Mouse (Mus musculus) neural tube, embryonic 13.5 days (tissue): ENCODE measurements around the gene Il12a. TPM values are rescaled to one million over a fixed set of nuclear protein-coding genes. Genes with fewer than 3 reads are reported as not detected.
A peak's percentile ranks its signal among the peaks of the same experiment; 100 is the strongest.

Experiments used
- ATAC-seq: fragments of 200-750 bp; cut with Nextera tagmentation; 2 replicates; pipeline ENCODE4 v1.8.0; 2017; ENCODE audit warnings: low read depth, mild to moderate bottlenecking, moderate TSS enrichment, moderate library complexity
- H3K27ac ChIP-seq: fragments of 300-500 bp; sonication (generic); replicated peaks from 2 replicates; pipeline ENCODE4 v1.5.1; 2015; ENCODE audit warnings: moderate library complexity, mild to moderate bottlenecking, inconsistent platforms
- H3K27me3 ChIP-seq: fragments of 300-500 bp; sonication (generic); 2 replicates; pipeline ENCODE4 v1.6.1; 2015; ENCODE audit warnings: mild to moderate bottlenecking, inconsistent platforms
- H3K36me3 ChIP-seq: fragments of 300-500 bp; sonication (generic); 2 replicates; pipeline ENCODE4 v1.6.1; 2015; ENCODE audit warnings: mild to moderate bottlenecking, inconsistent platforms
- H3K4me1 ChIP-seq: fragments of 300-500 bp; sonication (generic); replicated peaks from 2 replicates; pipeline ENCODE4 v1.6.1; 2015; ENCODE audit warnings: inconsistent platforms
- H3K4me2 ChIP-seq: fragments of 300-500 bp; sonication (generic); 2 replicates; pipeline ENCODE4 v1.6.1; 2015; ENCODE audit warnings: inconsistent platforms, mild to moderate bottlenecking, moderate library complexity
- H3K4me3 ChIP-seq: fragments of 300-500 bp; sonication (generic); 2 replicates; pipeline ENCODE4 v1.5.1; 2015; ENCODE audit warnings: mild to moderate bottlenecking, inconsistent platforms
- H3K9ac ChIP-seq: fragments of 300-500 bp; sonication (generic); 2 replicates; pipeline ENCODE4 v1.6.1; 2015; ENCODE audit warnings: moderate library complexity, mild to moderate bottlenecking, inconsistent platforms
- H3K9me3 ChIP-seq: fragments of 300-500 bp; sonication (generic); 2 replicates; pipeline ENCODE4 v1.6.1; 2016; ENCODE audit warnings: inconsistent platforms
- WGBS: fragments of 180-500 bp; shearing (Covaris S2); methylation state at CpG from one replicate; pipeline ENCODE4 v1.1.7; 2015; 5-methylcytosine and 5-hydroxymethylcytosine counted together
- polyA plus RNA-seq: library from polyadenylated mRNA; unstranded; fragments of >200 nt; fragmentation: Nextera tagmentation; extraction: Ambion mirVana; gene quantifications from 2 replicates; pipeline ENCODE4 v1.2.1, GENCODE M21; 2015

Gene Il12a
- polyA plus RNA-seq, 1 experiment from 2014 or later: not detected

GRCm38 (mm10) chr3:68691100-68691778 lies 795 bp downstream of the Il12a start:
- H3K9ac ChIP-seq: no peak overlapping the region
- H3K4me1 ChIP-seq: peaks cover 19% of the 10 kb centered on the region
- no peaks in the 10 kb centered on the region for H3K9me3 ChIP-seq
- H3K27ac ChIP-seq: no peak overlapping the region
- H3K36me3 ChIP-seq: no peaks in the 10 kb centered on the region
- H3K27me3 ChIP-seq: no peaks in the 10 kb centered on the region; the same call in 1 of the 2 replicates
- no peak overlapping the region for H3K4me3 ChIP-seq
- no peak for ATAC-seq
- H3K4me2 ChIP-seq: no peak overlapping the region
- WGBS: 90% methylated on average over 28 of the region's 28 CpGs

- H3K27me3 ChIP-seq: no peaks in the 10 kb centered on the region; the same call in 1 of the 2 replicates
- ATAC-seq: no peak
- no peak overlapping the region for H3K27ac ChIP-seq
- H3K9ac ChIP-seq: no peak overlapping the region
- H3K9me3 ChIP-seq: no peaks in the 10 kb centered on the region
- H3K4me1 ChIP-seq: peaks cover 19% of the 10 kb centered on the region
- H3K36me3 ChIP-seq: no peaks in the 10 kb centered on the region
- WGBS: 83% methylated on average over 7 of the region's 7 CpGs
- H3K4me3 ChIP-seq: no peak overlapping the region
- no peak overlapping the region for H3K4me2 ChIP-seq
Observed at GRCm38 (mm10) chr3:68691938-68692599, 1.6 kb downstream of the Il12a start.

- Histone ChIP-seq H3K9me3 (no peaks in the 10 kb centered on the region), H3K4me3 (no peak overlapping the region), H3K4me2 (no peak overlapping the region), H3K9ac (no peak overlapping the region), H3K27ac (no peak overlapping the region), H3K36me3 (no peaks in the 10 kb centered on the region), H3K4me1 (peaks cover 19% of the 10 kb centered on the region), H3K27me3 (no peaks in the 10 kb centered on the region; the same call in 1 of the 2 replicates)
- no peak for ATAC-seq
- WGBS: 63% methylated on average over 11 of the region's 11 CpGs
Observed at GRCm38 (mm10) chr3:68692600-68693225, 2.3 kb downstream of the Il12a start.

GRCm38 (mm10) chr3:68693441-68694048 lies 3.1 kb downstream of the Il12a start:
- Histone ChIP-seq H3K4me1 (peaks cover 19% of the 10 kb centered on the region), H3K27ac (no peak overlapping the region), H3K9me3 (no peaks in the 10 kb centered on the region), H3K36me3 (no peaks in the 10 kb centered on the region), H3K4me3 (no peak overlapping the region), H3K27me3 (no peaks in the 10 kb centered on the region; the same call in 1 of the 2 replicates), H3K9ac (no peak overlapping the region), H3K4me2 (no peak overlapping the region)
- ATAC-seq: no peak
- WGBS: 47% methylated on average over 11 of the region's 11 CpGs

- Histone ChIP-seq H3K36me3 (no peaks in the 10 kb centered on the region), H3K9ac (no peak overlapping the region), H3K4me2 (no peak overlapping the region), H3K9me3 (no peaks in the 10 kb centered on the region), H3K27me3 (no peaks in the 10 kb centered on the region; the same call in 1 of the 2 replicates), H3K27ac (no peak overlapping the region), H3K4me1 (peaks cover 19% of the 10 kb centered on the region), H3K4me3 (no peak overlapping the region)
- WGBS: 94% methylated on average over 5 of the region's 5 CpGs
- ATAC-seq: no peak
Observed at GRCm38 (mm10) chr3:68695321-68695720, 4.9 kb downstream of the Il12a start.

- WGBS: 89% methylated on average over 3 of the region's 3 CpGs
- Histone ChIP-seq H3K27ac (no peak overlapping the region), H3K4me2 (no peak overlapping the region), H3K36me3 (no peaks in the 10 kb centered on the region), H3K27me3 (no peaks in the 10 kb centered on the region), H3K4me3 (no peak overlapping the region), H3K9me3 (no peaks in the 10 kb centered on the region), H3K4me1 (peaks cover 19% of the 10 kb centered on the region), H3K9ac (no peak overlapping the region)
- ATAC-seq: no peak
Observed at GRCm38 (mm10) chr3:68696495-68697200, 6.2 kb downstream of the Il12a start.

GRCm38 (mm10) chr3:68698601-68699000 lies 8.2 kb downstream of the Il12a start:
- ATAC-seq: no peak
- Histone ChIP-seq H3K9ac (no peak overlapping the region), H3K27ac (no peak overlapping the region), H3K36me3 (no peaks in the 10 kb centered on the region), H3K9me3 (no peaks in the 10 kb centered on the region), H3K4me1 (peaks cover 4% of the 10 kb centered on the region), H3K27me3 (no peaks in the 10 kb centered on the region), H3K4me3 (no peak overlapping the region), H3K4me2 (no peak overlapping the region)
- 92% methylated on average over 3 of the region's 3 CpGs for WGBS

- no peak overlapping the region for H3K27ac ChIP-seq
- no peaks in the 10 kb centered on the region for H3K27me3 ChIP-seq
- no peaks in the 10 kb centered on the region for H3K36me3 ChIP-seq
- no peak for ATAC-seq
- H3K9me3 ChIP-seq: no peaks in the 10 kb centered on the region
- no peak overlapping the region for H3K4me3 ChIP-seq
- H3K4me1 ChIP-seq: no peaks in the 10 kb centered on the region
- no peak overlapping the region for H3K9ac ChIP-seq
- WGBS: 86% methylated on average over 4 of the region's 4 CpGs
- H3K4me2 ChIP-seq: no peak overlapping the region
Observed at GRCm38 (mm10) chr3:68700091-68700490, 9.6 kb downstream of the Il12a start.

GRCm38 (mm10) chr3:68706307-68706706 lies 15.9 kb downstream of the Il12a start:
- H3K9ac ChIP-seq: no peak overlapping the region
- no peak overlapping the region for H3K4me3 ChIP-seq
- 88% methylated on average over 10 of the region's 10 CpGs for WGBS
- H3K27ac ChIP-seq: no peak overlapping the region
- no peak for ATAC-seq
- no peak overlapping the region for H3K4me2 ChIP-seq
- H3K9me3 ChIP-seq: no peaks in the 10 kb centered on the region
- H3K36me3 ChIP-seq: no peaks in the 10 kb centered on the region
- no peaks in the 10 kb centered on the region for H3K4me1 ChIP-seq
- no peaks in the 10 kb centered on the region; the same call in 1 of the 2 replicates for H3K27me3 ChIP-seq

GRCm38 (mm10) chr3:68708230-68708629 lies 17.8 kb downstream of the Il12a start:
- WGBS: 42% methylated on average over 8 of the region's 8 CpGs
- Histone ChIP-seq H3K27me3 (no peaks in the 10 kb centered on the region; the same call in 1 of the 2 replicates), H3K9me3 (no peaks in the 10 kb centered on the region), H3K4me3 (no peak overlapping the region), H3K36me3 (no peaks in the 10 kb centered on the region), H3K27ac (no peak overlapping the region), H3K4me1 (no peaks in the 10 kb centered on the region), H3K4me2 (no peak overlapping the region), H3K9ac (no peak overlapping the region)
- ATAC-seq: no peak

- H3K4me2 ChIP-seq: no peak overlapping the region
- 0 out of 2 replicates have a peak, but pooled peaks have one; percentile 29 for ATAC-seq
- no peak overlapping the region for H3K27ac ChIP-seq
- WGBS: 61% methylated on average over 9 of the region's 9 CpGs
- no peak overlapping the region for H3K9ac ChIP-seq
- no peaks in the 10 kb centered on the region for H3K36me3 ChIP-seq
- H3K4me1 ChIP-seq: no peaks in the 10 kb centered on the region
- no peak overlapping the region for H3K4me3 ChIP-seq
- H3K9me3 ChIP-seq: no peaks in the 10 kb centered on the region
- no peaks in the 10 kb centered on the region; the same call in 1 of the 2 replicates for H3K27me3 ChIP-seq
Observed at GRCm38 (mm10) chr3:68709198-68709797, 18.9 kb downstream of the Il12a start.
